Mouse (Mus musculus) embryonic facial prominence, embryonic 12.5 days (tissue): Measurements from ENCODE around the gene Nrde2. TPM values are rescaled to one million over a fixed set of nuclear protein-coding genes. Genes with fewer than 3 reads are reported as not detected.
A peak's percentile ranks its signal among the peaks of the same experiment; 100 is the strongest.

ENCODE experiments used
- ATAC-seq: fragments of 200-750 bp; cut with Nextera tagmentation; 2 replicates; pipeline ENCODE4 v1.8.0; 2017; ENCODE audit not compliant: insufficient number of reproducible peaks, insufficient read depth, low FRiP score, low TSS enrichment
- H3K27ac ChIP-seq: fragments of 300-500 bp; sonication (generic); 2 replicates; pipeline ENCODE4 v1.5.1; 2016; ENCODE audit warnings: mild to moderate bottlenecking
- H3K27me3 ChIP-seq: fragments of 300-500 bp; sonication (generic); 2 replicates; pipeline ENCODE4 v1.6.1; 2016; ENCODE audit warnings: mild to moderate bottlenecking, moderate library complexity
- H3K36me3 ChIP-seq: fragments of 300-500 bp; sonication (generic); 2 replicates; pipeline ENCODE4 v1.6.1; 2016; ENCODE audit warnings: mild to moderate bottlenecking
- H3K4me1 ChIP-seq: fragments of 300-500 bp; sonication (generic); 2 replicates; pipeline ENCODE4 v1.6.1; 2016
- H3K4me2 ChIP-seq: fragments of 300-500 bp; sonication (generic); replicated peaks from 2 replicates; pipeline ENCODE4 v1.6.1; 2016; ENCODE audit warnings: mild to moderate bottlenecking, moderate library complexity
- H3K4me3 ChIP-seq: fragments of 300-500 bp; sonication (generic); 2 replicates; pipeline ENCODE4 v1.5.1; 2016; ENCODE audit warnings: mild to moderate bottlenecking
- H3K9ac ChIP-seq: fragments of 300-500 bp; sonication (generic); 2 replicates; pipeline ENCODE4 v1.6.1; 2016; ENCODE audit warnings: mild to moderate bottlenecking, moderate library complexity
- H3K9me3 ChIP-seq: fragments of 300-500 bp; sonication (generic); 2 replicates; pipeline ENCODE4 v1.6.1; 2016; ENCODE audit warnings: mild to moderate bottlenecking, moderate library complexity
- WGBS: fragments of 180-500 bp; shearing (Covaris S2); methylation state at CpG from one replicate; pipeline ENCODE4 v1.1.7; 2016; 5-methylcytosine and 5-hydroxymethylcytosine counted together
- polyA plus RNA-seq: library from polyadenylated mRNA; unstranded; fragments of >200 nt; fragmentation: Nextera tagmentation; extraction: Ambion mirVana; gene quantifications from 2 replicates; pipeline ENCODE4 v1.2.1, GENCODE M21; 2016

The Nrde2 gene
- polyA plus RNA-seq, 1 experiment from 2014 or later = 16.7 TPM

- 74% methylated on average over 7 of the region's 7 CpGs for WGBS
- Histone ChIP-seq H3K4me3 (no peak overlapping the region), H3K27ac (no peak overlapping the region), H3K4me1 (peaks cover 6% of the 10 kb centered on the region; the same call in 1 of the 2 replicates), H3K36me3 (no peaks in the 10 kb centered on the region), H3K9me3 (no peaks in the 10 kb centered on the region), H3K4me2 (no peak overlapping the region), H3K9ac (no peak overlapping the region), H3K27me3 (no peaks in the 10 kb centered on the region)
- no peak for ATAC-seq
Measured at GRCm38 (mm10) chr12:100172481-100172880, 13.0 kb upstream of the Nrde2 start.

- Histone ChIP-seq H3K4me2 (peak overlapping the region; percentile 51), H3K9ac (no peak overlapping the region; the same call in 1 of the 2 replicates), H3K4me3 (peak overlapping the region; percentile 28; the same call in 1 of the 2 replicates), H3K4me1 (peaks cover 6% of the 10 kb centered on the region; the same call in 1 of the 2 replicates), H3K9me3 (no peaks in the 10 kb centered on the region), H3K27ac (peak overlapping the region; percentile 61), H3K27me3 (no peaks in the 10 kb centered on the region), H3K36me3 (no peaks in the 10 kb centered on the region)
- peak; percentile 58; the same call in 1 of the 2 replicates for ATAC-seq
- 13% methylated on average over 28 of the region's 28 CpGs for WGBS
Measured at GRCm38 (mm10) chr12:100167931-100168871, 8.7 kb upstream of the Nrde2 start.

GRCm38 (mm10) chr12:100167502-100167901, 8.0 kb upstream of the Nrde2 start:
- Histone ChIP-seq H3K36me3 (no peaks in the 10 kb centered on the region), H3K27me3 (no peaks in the 10 kb centered on the region), H3K4me1 (peaks cover 6% of the 10 kb centered on the region; the same call in 1 of the 2 replicates), H3K27ac (peak overlapping the region; percentile 61; the same call in 1 of the 2 replicates), H3K9me3 (no peaks in the 10 kb centered on the region), H3K4me2 (no peak overlapping the region), H3K9ac (no peak overlapping the region), H3K4me3 (no peak overlapping the region)
- WGBS = 86% methylated on average over 1 of the region's 1 CpGs
- no peak for ATAC-seq

GRCm38 (mm10) chr12:100166939-100167338, 7.5 kb upstream of the Nrde2 start:
- no peak overlapping the region for H3K4me2 ChIP-seq
- ATAC-seq = no peak
- H3K9me3 ChIP-seq = no peaks in the 10 kb centered on the region
- H3K4me3 ChIP-seq = no peak overlapping the region
- no peaks in the 10 kb centered on the region for H3K27me3 ChIP-seq
- H3K27ac ChIP-seq = no peak overlapping the region
- H3K4me1 ChIP-seq = peaks cover 6% of the 10 kb centered on the region; the same call in 1 of the 2 replicates
- no peaks in the 10 kb centered on the region for H3K36me3 ChIP-seq
- no peak overlapping the region for H3K9ac ChIP-seq
- WGBS = 85% methylated on average over 8 of the region's 8 CpGs

- Histone ChIP-seq H3K4me3 (no peak overlapping the region), H3K27me3 (no peaks in the 10 kb centered on the region), H3K4me2 (no peak overlapping the region), H3K9ac (no peak overlapping the region), H3K36me3 (no peaks in the 10 kb centered on the region), H3K4me1 (peaks cover 6% of the 10 kb centered on the region; the same call in 1 of the 2 replicates), H3K27ac (no peak overlapping the region), H3K9me3 (no peaks in the 10 kb centered on the region)
- no peak for ATAC-seq
- 29% methylated on average over 3 of the region's 3 CpGs for WGBS
Measured at GRCm38 (mm10) chr12:100166177-100166576, 6.7 kb upstream of the Nrde2 start.

DNA sequence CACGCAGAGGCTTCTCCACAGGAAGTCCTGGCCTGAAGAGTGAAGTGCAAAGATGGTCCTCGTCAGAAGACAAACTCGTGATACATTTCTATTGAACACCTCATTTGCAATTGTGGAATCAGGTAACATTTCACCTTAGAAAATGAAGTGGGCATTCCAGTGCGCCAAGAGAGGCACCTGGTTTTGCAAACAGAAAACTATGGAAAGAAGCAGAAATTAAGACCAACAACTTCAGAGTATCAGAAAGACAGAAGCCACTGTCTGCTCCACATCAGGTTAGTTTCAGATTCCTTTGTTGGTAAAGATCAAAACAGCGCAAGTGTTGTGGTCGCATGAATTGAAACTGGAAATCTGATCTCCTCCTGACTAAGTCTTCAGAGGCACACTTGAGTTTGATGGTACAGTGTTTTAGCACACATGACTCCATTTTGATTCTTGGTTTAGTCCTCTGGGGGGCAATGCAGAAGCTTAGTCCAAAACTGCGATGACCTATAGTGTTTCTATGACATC, 5.6 kb upstream of the Nrde2 start:
- Histone ChIP-seq H3K9me3 (no peaks in the 10 kb centered on the region), H3K4me1 (peaks cover 6% of the 10 kb centered on the region; the same call in 1 of the 2 replicates), H3K27me3 (no peaks in the 10 kb centered on the region), H3K9ac (no peak overlapping the region), H3K36me3 (no peaks in the 10 kb centered on the region), H3K4me2 (no peak overlapping the region), H3K4me3 (no peak overlapping the region), H3K27ac (no peak overlapping the region)
- no peak for ATAC-seq
- WGBS = 74% methylated on average over 7 of the region's 7 CpGs

- Histone ChIP-seq H3K36me3 (peaks cover 33% of the 10 kb centered on the region), H3K4me2 (no peak overlapping the region), H3K4me3 (no peak overlapping the region), H3K27ac (no peak overlapping the region), H3K9ac (no peak overlapping the region), H3K4me1 (no peaks in the 10 kb centered on the region), H3K9me3 (no peaks in the 10 kb centered on the region), H3K27me3 (no peaks in the 10 kb centered on the region)
- WGBS = 95% methylated on average over 7 of the region's 7 CpGs
- no peak for ATAC-seq
Measured at GRCm38 (mm10) chr12:100152466-100152865, 7.0 kb downstream of the Nrde2 start.

- ATAC-seq = no peak
- H3K4me1 ChIP-seq = no peaks in the 10 kb centered on the region
- no peaks in the 10 kb centered on the region for H3K27me3 ChIP-seq
- H3K9ac ChIP-seq = no peak overlapping the region
- peaks cover 95% of the 10 kb centered on the region for H3K36me3 ChIP-seq
- H3K9me3 ChIP-seq = no peaks in the 10 kb centered on the region
- WGBS = 89% methylated on average over 5 of the region's 5 CpGs
- no peak overlapping the region for H3K4me2 ChIP-seq
- H3K27ac ChIP-seq = no peak overlapping the region
- no peak overlapping the region for H3K4me3 ChIP-seq
Measured at GRCm38 (mm10) chr12:100144269-100144668, 15.2 kb downstream of the Nrde2 start.

DNA sequence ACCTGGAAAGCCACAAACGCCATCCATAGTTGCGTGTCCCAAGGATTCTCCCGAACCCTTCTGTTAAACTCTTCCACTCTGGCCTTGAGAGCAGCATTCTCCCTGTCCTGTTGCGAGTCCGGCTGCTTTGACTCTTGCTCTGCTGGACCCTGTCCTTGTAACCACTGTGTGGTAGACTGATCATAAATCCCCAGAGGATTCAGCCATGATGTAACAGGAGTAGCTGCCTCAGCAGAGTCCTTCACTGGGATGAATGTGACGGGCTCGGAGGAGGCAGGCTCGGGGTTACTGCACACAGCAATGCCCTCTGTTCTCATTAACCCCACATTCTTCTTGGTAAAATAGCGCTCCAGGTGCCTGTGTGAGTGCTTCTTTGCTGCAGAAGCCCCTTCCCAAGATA, 15.7 kb downstream of the Nrde2 start:
- Histone ChIP-seq H3K4me3 (no peak overlapping the region), H3K4me2 (no peak overlapping the region), H3K27ac (no peak overlapping the region), H3K36me3 (peaks cover 94% of the 10 kb centered on the region), H3K27me3 (no peaks in the 10 kb centered on the region), H3K9me3 (no peaks in the 10 kb centered on the region), H3K4me1 (no peaks in the 10 kb centered on the region), H3K9ac (no peak overlapping the region)
- 93% methylated on average over 9 of the region's 9 CpGs for WGBS
- ATAC-seq = no peak

DNA sequence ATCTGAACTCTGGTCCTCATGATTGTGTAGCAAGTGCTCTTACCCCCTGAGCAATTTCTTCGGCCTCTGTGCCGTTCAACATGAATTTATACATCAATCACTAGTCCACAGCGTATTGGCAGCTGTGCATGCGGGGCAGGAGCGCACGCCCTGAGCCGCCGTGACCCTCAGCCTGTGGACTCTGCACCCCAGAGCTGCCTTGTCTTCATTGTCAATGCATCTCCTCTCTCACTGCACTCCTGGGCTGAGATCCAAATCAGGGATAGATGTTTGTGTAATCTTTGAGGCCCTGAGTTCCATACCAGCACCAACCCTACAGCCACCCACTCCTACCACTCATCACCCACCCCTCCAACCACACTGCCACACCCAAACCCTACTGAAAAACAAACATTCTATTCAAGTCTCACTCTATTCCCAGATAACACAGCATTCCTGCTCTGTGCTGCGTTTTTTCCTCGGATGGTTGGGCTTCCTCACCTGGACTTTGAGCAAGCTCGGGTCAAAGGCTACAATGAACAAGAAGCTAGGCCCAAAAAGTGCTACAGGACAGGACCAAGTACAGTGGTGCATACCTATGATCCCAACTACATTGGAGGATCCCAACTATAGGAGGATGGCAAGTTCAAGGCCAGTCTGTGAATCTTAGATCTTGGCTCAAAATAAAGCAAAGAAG, 16.5 kb downstream of the Nrde2 start:
- WGBS = 93% methylated on average over 11 of the region's 11 CpGs
- no peak overlapping the region for H3K4me3 ChIP-seq
- H3K27me3 ChIP-seq = no peaks in the 10 kb centered on the region
- H3K36me3 ChIP-seq = peaks cover 95% of the 10 kb centered on the region
- no peak for ATAC-seq
- H3K9me3 ChIP-seq = no peaks in the 10 kb centered on the region
- no peak overlapping the region for H3K27ac ChIP-seq
- H3K9ac ChIP-seq = no peak overlapping the region
- no peaks in the 10 kb centered on the region for H3K4me1 ChIP-seq
- no peak overlapping the region for H3K4me2 ChIP-seq

- ATAC-seq = no peak
- no peaks in the 10 kb centered on the region for H3K4me1 ChIP-seq
- WGBS = 86% methylated on average over 3 of the region's 3 CpGs
- H3K9ac ChIP-seq = no peak overlapping the region
- H3K27me3 ChIP-seq = no peaks in the 10 kb centered on the region
- peaks cover 88% of the 10 kb centered on the region for H3K36me3 ChIP-seq
- H3K4me3 ChIP-seq = no peak overlapping the region
- H3K9me3 ChIP-seq = no peaks in the 10 kb centered on the region
- H3K4me2 ChIP-seq = no peak overlapping the region
- H3K27ac ChIP-seq = no peak overlapping the region
Measured at GRCm38 (mm10) chr12:100135117-100135516, 24.3 kb downstream of the Nrde2 start.
